Mouse (Mus musculus): ENCODE results near the gene Mapk11. TPM values are rescaled to one million over a fixed set of nuclear protein-coding genes. Genes with fewer than 3 reads are reported as not detected.

Mapk11 gene
- polyA plus RNA-seq, 1 experiment from 2014 or later = 46.8 TPM

DNA sequence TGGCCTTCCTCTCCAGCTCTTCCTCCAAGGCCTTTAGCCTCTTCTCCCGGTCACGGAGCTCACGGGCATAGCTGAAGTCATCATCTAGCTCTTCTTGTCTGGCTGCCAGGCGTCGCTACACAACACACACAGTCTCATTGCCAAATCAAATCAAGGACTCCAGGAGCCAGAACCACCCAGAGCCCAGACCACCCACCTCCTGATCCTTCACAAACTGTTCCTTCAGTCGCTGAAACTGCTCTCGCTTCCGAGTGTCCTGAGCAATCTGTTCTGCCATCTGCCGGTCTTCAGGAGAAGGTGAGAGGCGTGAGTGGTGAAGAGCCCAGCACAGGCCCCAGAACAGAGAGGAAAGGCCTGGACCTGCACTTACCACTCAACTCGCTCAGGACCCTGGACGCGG lies 43.4 kb downstream of the Mapk11 start:
- ATAC-seq = no peak
- H3K36me3 ChIP-seq (ENCODE audit: control insufficient read depth, insufficient read depth) = peaks cover 23% of the 10 kb centered on the region
- H3K27ac ChIP-seq (ENCODE audit: low read length) = no peak overlapping the region
- H3K27me3 ChIP-seq (replicated peaks; ENCODE audit: control insufficient read depth, insufficient read depth, low read length) = no peaks in the 10 kb centered on the region
- H3K9ac ChIP-seq (replicated peaks; ENCODE audit: low read depth, low read length) = no peak overlapping the region
- no peak overlapping the region for H3K4me3 ChIP-seq (replicated peaks; ENCODE audit: low read length)
- H3K4me2 ChIP-seq (ENCODE audit: low read length) = no peak overlapping the region
- no peaks in the 10 kb centered on the region for H3K4me1 ChIP-seq (replicated peaks; ENCODE audit: control insufficient read depth, insufficient read depth, low read length)
- H3K9me3 ChIP-seq (ENCODE audit: control insufficient read depth, low read length) = no peaks in the 10 kb centered on the region
- WGBS = 78% methylated on average over 13 of the region's 13 CpGs

DNA sequence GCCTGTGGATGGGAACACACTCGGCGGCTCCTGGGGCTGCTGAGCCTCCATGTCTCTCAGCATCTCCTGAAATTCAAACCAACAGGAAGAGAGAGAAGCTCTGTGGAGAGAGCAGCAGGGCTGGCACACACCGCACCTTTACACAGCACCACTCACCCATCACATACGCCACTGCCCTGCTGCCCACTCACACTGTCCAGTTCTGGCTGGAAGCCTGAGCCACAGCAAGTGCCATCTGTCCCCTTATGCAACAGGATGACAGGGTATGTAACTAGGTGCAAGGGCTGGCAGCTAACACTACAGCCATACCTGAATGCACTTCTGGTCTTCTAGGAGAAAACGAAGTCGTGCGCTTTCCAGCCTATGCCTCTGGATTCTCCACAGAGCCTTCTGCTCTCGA lies 45.0 kb downstream of the Mapk11 start:
- ATAC-seq = no peak
- no peak overlapping the region for H3K9ac ChIP-seq (replicated peaks; ENCODE audit: low read depth, low read length)
- no peaks in the 10 kb centered on the region for H3K9me3 ChIP-seq (ENCODE audit: control insufficient read depth, low read length)
- H3K4me2 ChIP-seq (ENCODE audit: low read length) = no peak overlapping the region
- WGBS = 94% methylated on average over 8 of the region's 8 CpGs
- no peaks in the 10 kb centered on the region for H3K27me3 ChIP-seq (replicated peaks; ENCODE audit: control insufficient read depth, insufficient read depth, low read length)
- no peak overlapping the region for H3K4me3 ChIP-seq (replicated peaks; ENCODE audit: low read length)
- peaks cover 29% of the 10 kb centered on the region for H3K36me3 ChIP-seq (ENCODE audit: control insufficient read depth, insufficient read depth)
- no peaks in the 10 kb centered on the region for H3K4me1 ChIP-seq (replicated peaks; ENCODE audit: control insufficient read depth, insufficient read depth, low read length)
- H3K27ac ChIP-seq (ENCODE audit: low read length) = no peak overlapping the region

DNA sequence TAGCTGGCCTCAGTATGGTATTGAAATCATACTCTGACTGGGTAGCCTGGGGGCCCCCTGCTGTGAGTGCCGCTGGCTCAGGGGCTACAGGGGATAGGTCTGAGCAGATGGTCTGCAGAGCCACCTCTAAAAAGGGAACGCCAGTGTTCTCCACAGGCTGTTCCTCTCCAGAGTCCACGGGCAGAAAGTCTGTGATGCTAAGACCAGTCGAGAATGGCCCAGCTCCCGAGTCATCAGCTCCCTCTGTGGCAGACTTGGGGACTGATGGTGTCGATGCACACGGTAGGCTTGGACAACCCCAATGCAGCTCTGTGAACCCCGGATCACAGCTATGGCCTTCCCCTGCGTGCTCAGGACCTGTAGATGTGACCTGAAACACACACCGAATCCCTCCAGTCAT lies 45.5 kb downstream of the Mapk11 start:
- no peak overlapping the region for H3K4me2 ChIP-seq (ENCODE audit: low read length)

DNA sequence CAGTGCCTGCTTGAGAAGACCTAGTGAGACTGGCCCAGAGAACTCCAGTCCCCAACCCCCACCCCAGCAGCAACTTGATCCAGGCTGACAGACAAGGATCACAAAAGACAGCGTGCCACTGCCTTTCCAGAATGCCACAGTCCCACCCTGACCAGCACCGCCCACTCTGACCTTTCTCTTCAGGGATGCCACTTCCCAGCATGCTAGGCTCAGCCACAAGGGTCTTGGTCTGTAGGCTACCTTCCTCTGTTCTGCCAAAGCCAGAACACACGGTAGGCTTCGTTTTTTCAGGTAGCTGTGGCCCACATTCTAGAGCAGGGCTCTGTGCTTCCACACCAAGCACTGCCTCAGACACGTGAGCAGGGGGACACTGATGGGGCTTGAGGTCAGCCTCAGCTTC lies 46.8 kb downstream of the Mapk11 start:
- no peak for ATAC-seq
- 65% methylated on average over 5 of the region's 5 CpGs for WGBS

More for the DNA sequence above, 45.5 kb downstream of the Mapk11 start:
- ATAC-seq = no peak
- Histone ChIP-seq H3K36me3 (ENCODE audit: control insufficient read depth, insufficient read depth) (peaks cover 27% of the 10 kb centered on the region), H3K4me1 (replicated peaks; ENCODE audit: control insufficient read depth, insufficient read depth, low read length) (no peaks in the 10 kb centered on the region), H3K27ac (ENCODE audit: low read length) (no peak overlapping the region), H3K9ac (replicated peaks; ENCODE audit: low read depth, low read length) (no peak overlapping the region), H3K4me3 (replicated peaks; ENCODE audit: low read length) (no peak overlapping the region), H3K27me3 (replicated peaks; ENCODE audit: control insufficient read depth, insufficient read depth, low read length) (no peaks in the 10 kb centered on the region), H3K9me3 (ENCODE audit: control insufficient read depth, low read length) (no peaks in the 10 kb centered on the region)
- WGBS = 91% methylated on average over 10 of the region's 10 CpGs

DNA sequence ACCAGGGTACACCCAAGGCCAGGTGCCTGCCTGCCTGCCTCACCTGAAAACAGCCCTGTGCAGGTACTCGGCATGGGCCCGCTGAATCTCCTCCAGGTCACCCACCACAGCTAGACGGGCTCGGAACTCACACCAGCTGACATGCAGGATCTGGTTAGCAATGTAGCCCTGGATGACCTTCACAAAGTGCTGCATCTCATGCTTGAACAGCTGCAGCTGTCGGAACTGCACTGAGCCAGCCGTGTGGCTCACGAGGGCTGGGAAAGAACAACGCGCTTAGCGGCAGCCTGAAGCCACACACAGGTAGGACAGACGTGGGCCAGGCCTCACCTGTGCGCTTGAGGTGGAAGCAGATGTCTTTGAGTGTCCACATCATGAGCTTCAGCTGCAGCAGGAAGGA lies 48.6 kb downstream of the Mapk11 start:
- WGBS = 92% methylated on average over 12 of the region's 12 CpGs
- Histone ChIP-seq H3K36me3 (ENCODE audit: control insufficient read depth, insufficient read depth) (peaks cover 29% of the 10 kb centered on the region), H3K4me2 (ENCODE audit: low read length) (no peak overlapping the region), H3K4me1 (replicated peaks; ENCODE audit: control insufficient read depth, insufficient read depth, low read length) (no peaks in the 10 kb centered on the region), H3K9me3 (ENCODE audit: control insufficient read depth, low read length) (no peaks in the 10 kb centered on the region), H3K27me3 (replicated peaks; ENCODE audit: control insufficient read depth, insufficient read depth, low read length) (no peaks in the 10 kb centered on the region), H3K9ac (replicated peaks; ENCODE audit: low read depth, low read length) (no peak overlapping the region), H3K27ac (ENCODE audit: low read length) (no peak overlapping the region), H3K4me3 (replicated peaks; ENCODE audit: low read length) (no peak overlapping the region)
- ATAC-seq = no peak

More for the DNA sequence above, 46.8 kb downstream of the Mapk11 start:
- Histone ChIP-seq H3K4me3 (replicated peaks; ENCODE audit: low read length) (no peak overlapping the region), H3K9me3 (ENCODE audit: control insufficient read depth, low read length) (no peaks in the 10 kb centered on the region), H3K4me1 (replicated peaks; ENCODE audit: control insufficient read depth, insufficient read depth, low read length) (no peaks in the 10 kb centered on the region), H3K4me2 (ENCODE audit: low read length) (no peak overlapping the region), H3K27ac (ENCODE audit: low read length) (no peak overlapping the region), H3K36me3 (ENCODE audit: control insufficient read depth, insufficient read depth) (peaks cover 24% of the 10 kb centered on the region), H3K9ac (replicated peaks; ENCODE audit: low read depth, low read length) (no peak overlapping the region), H3K27me3 (replicated peaks; ENCODE audit: control insufficient read depth, insufficient read depth, low read length) (no peaks in the 10 kb centered on the region)

DNA sequence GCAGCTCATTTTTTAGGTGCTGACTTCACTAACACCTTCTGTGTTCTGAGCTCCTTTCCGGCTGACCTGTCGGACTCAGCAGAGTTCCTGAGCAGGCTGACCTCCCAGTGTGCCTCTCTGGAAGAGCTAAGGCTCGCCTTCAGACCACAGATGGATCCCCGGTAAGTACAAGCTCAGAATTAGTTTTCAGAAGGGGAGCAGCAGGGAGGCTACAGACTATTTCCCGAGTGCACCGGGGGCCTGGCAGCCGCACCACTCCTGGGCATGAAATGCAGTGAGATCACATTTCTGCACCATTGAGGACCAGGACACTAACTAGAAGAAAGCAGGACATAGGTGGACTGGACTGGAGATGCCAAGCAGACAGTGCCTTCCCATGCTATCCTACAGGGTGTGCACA lies 50.8 kb downstream of the Mapk11 start:
- 92% methylated on average over 7 of the region's 7 CpGs for WGBS
- Histone ChIP-seq H3K4me2 (ENCODE audit: low read length) (no peak overlapping the region), H3K27me3 (replicated peaks; ENCODE audit: control insufficient read depth, insufficient read depth, low read length) (no peaks in the 10 kb centered on the region), H3K9ac (replicated peaks; ENCODE audit: low read depth, low read length) (no peak overlapping the region), H3K9me3 (ENCODE audit: control insufficient read depth, low read length) (no peaks in the 10 kb centered on the region), H3K27ac (ENCODE audit: low read length) (no peak overlapping the region), H3K4me1 (replicated peaks; ENCODE audit: control insufficient read depth, insufficient read depth, low read length) (no peaks in the 10 kb centered on the region), H3K4me3 (replicated peaks; ENCODE audit: low read length) (no peak overlapping the region), H3K36me3 (ENCODE audit: control insufficient read depth, insufficient read depth) (peaks cover 44% of the 10 kb centered on the region)
- ATAC-seq = no peak

DNA sequence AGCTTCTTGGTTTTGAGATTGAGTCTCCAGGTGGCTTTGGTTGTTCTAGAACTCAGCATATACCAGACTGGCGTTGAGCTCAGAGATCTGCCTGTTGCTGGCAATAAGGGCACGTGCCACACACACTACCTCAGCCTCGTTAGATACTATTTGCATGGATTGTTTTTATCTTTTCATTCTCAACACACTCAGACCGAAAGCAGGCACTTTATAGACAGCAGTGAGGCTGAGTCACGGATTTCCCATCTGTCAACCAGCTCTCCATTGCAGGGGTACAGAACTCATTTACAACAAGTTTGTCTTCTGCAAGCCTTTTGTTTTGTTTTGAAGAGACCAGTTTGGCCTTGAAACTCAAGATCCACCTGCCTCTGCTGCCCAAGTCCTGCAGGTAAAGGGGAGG lies 52.0 kb downstream of the Mapk11 start:
- no peak overlapping the region for H3K4me2 ChIP-seq (ENCODE audit: low read length)
- H3K4me3 ChIP-seq (replicated peaks; ENCODE audit: low read length) = no peak overlapping the region
- H3K9me3 ChIP-seq (ENCODE audit: control insufficient read depth, low read length) = no peaks in the 10 kb centered on the region
- 80% methylated on average over 5 of the region's 5 CpGs for WGBS
- no peaks in the 10 kb centered on the region for H3K27me3 ChIP-seq (replicated peaks; ENCODE audit: control insufficient read depth, insufficient read depth, low read length)
- H3K9ac ChIP-seq (replicated peaks; ENCODE audit: low read depth, low read length) = no peak overlapping the region
- no peak overlapping the region for H3K27ac ChIP-seq (ENCODE audit: low read length)
- ATAC-seq = no peak
- peaks cover 50% of the 10 kb centered on the region for H3K36me3 ChIP-seq (ENCODE audit: control insufficient read depth, insufficient read depth)
- no peaks in the 10 kb centered on the region for H3K4me1 ChIP-seq (replicated peaks; ENCODE audit: control insufficient read depth, insufficient read depth, low read length)

Small RNA genes within 50 kb of the gene (microRNA-seq; reads per million reads assigned to microRNA genes)
- gene Mir6958 = 5.8 reads per million, percentile 24 among the genes with 10 or more reads in this experiment
- not detected for gene Mir7118

Other genes with a start within 250 kb of the Mapk11 start
- 0.07 and 0.08 TPM in 2 replicates for gene Ttll8, start 195.2 kb downstream of the Mapk11 start, polyA plus RNA-seq (2015; fragmentation: Nextera tagmentation; extraction: Ambion mirVana)
- 33.5 and 36.4 TPM in 2 replicates for gene Mlc1, start 170.6 kb downstream of the Mapk11 start, polyA plus RNA-seq (2015; fragmentation: Nextera tagmentation; extraction: Ambion mirVana)
- not detected in 2 replicates for gene Mov10l1, start 166.7 kb downstream of the Mapk11 start, polyA plus RNA-seq (2015; fragmentation: Nextera tagmentation; extraction: Ambion mirVana)
- gene Panx2, start 89.9 kb downstream of the Mapk11 start, polyA plus RNA-seq (2015; fragmentation: Nextera tagmentation; extraction: Ambion mirVana) = 2.6 and 4.9 TPM in 2 replicates
- 36.2 and 39.8 TPM in 2 replicates for gene Trabd, start 74.5 kb downstream of the Mapk11 start, polyA plus RNA-seq (2015; fragmentation: Nextera tagmentation; extraction: Ambion mirVana)
- gene Selenoo, start 60.5 kb downstream of the Mapk11 start, polyA plus RNA-seq (2015; fragmentation: Nextera tagmentation; extraction: Ambion mirVana) = 22.2 and 24.2 TPM in 2 replicates
- 16.8 and 22.1 TPM in 2 replicates for gene Tubgcp6, start 26.5 kb downstream of the Mapk11 start, polyA plus RNA-seq (2015; fragmentation: Nextera tagmentation; extraction: Ambion mirVana)
- 39.5 and 46.0 TPM in 2 replicates for gene Hdac10, start 20.9 kb downstream of the Mapk11 start, polyA plus RNA-seq (2015; fragmentation: Nextera tagmentation; extraction: Ambion mirVana)
- 4.1 and 5.7 TPM in 2 replicates for gene Mapk12, start 8.9 kb downstream of the Mapk11 start, polyA plus RNA-seq (2015; fragmentation: Nextera tagmentation; extraction: Ambion mirVana)
- 112 and 126 TPM in 2 replicates for gene Plxnb2, start 31.2 kb upstream of the Mapk11 start, polyA plus RNA-seq (2015; fragmentation: Nextera tagmentation; extraction: Ambion mirVana)
- 60.7 and 83.2 TPM in 2 replicates for gene Dennd6b, start 46.9 kb upstream of the Mapk11 start, polyA plus RNA-seq (2015; fragmentation: Nextera tagmentation; extraction: Ambion mirVana)
- 77.8 and 90.8 TPM in 2 replicates for gene Ppp6r2, start 61.9 kb upstream of the Mapk11 start, polyA plus RNA-seq (2015; fragmentation: Nextera tagmentation; extraction: Ambion mirVana)
- 81.8 and 97.2 TPM in 2 replicates for gene Sbf1, start 165.7 kb upstream of the Mapk11 start, polyA plus RNA-seq (2015; fragmentation: Nextera tagmentation; extraction: Ambion mirVana)
- not detected in 2 replicates for gene Adm2, start 173.1 kb upstream of the Mapk11 start, polyA plus RNA-seq (2015; fragmentation: Nextera tagmentation; extraction: Ambion mirVana)
- gene Miox, start 184.8 kb upstream of the Mapk11 start, polyA plus RNA-seq (2015; fragmentation: Nextera tagmentation; extraction: Ambion mirVana) = not detected in 2 replicates
- gene Lmf2, start 206.0 kb upstream of the Mapk11 start, polyA plus RNA-seq (2015; fragmentation: Nextera tagmentation; extraction: Ambion mirVana) = 29.5 and 32.3 TPM in 2 replicates
- 138 and 140 TPM in 2 replicates for gene Ncaph2, start 206.1 kb upstream of the Mapk11 start, polyA plus RNA-seq (2015; fragmentation: Nextera tagmentation; extraction: Ambion mirVana)
- 10.1 and 14.1 TPM in 2 replicates for gene Sco2, start 224.2 kb upstream of the Mapk11 start, polyA plus RNA-seq (2015; fragmentation: Nextera tagmentation; extraction: Ambion mirVana)
- 1.7 and 2.6 TPM in 2 replicates for gene Tymp, start 227.4 kb upstream of the Mapk11 start, polyA plus RNA-seq (2015; fragmentation: Nextera tagmentation; extraction: Ambion mirVana)
- gene Odf3b, start 229.7 kb upstream of the Mapk11 start, polyA plus RNA-seq (2015; fragmentation: Nextera tagmentation; extraction: Ambion mirVana) = 1.9 and 3.3 TPM in 2 replicates
- not detected in 2 replicates for gene Klhdc7b, start 235.3 kb upstream of the Mapk11 start, polyA plus RNA-seq (2015; fragmentation: Nextera tagmentation; extraction: Ambion mirVana)